Mouse (Mus musculus) ES-E14 (cell line): Measurements from ENCODE around the gene Erich3.

Experiments used
- CHD2 ChIP-seq: IDR thresholded peaks from 2 replicates; pipeline ENCODE4 v1.6.1; 2014; ENCODE audit warnings: mild to moderate bottlenecking, low read depth, low read length, inconsistent platforms
- HCFC1 ChIP-seq: IDR thresholded peaks from 2 replicates; pipeline ENCODE4 v1.6.1; 2012; ENCODE audit warnings: low read length, inconsistent platforms, borderline replicate concordance; ENCODE audit not compliant: insufficient read depth
- MAFK ChIP-seq: IDR thresholded peaks from 2 replicates; pipeline ENCODE4 v1.6.1; 2014; ENCODE audit warnings: mild to moderate bottlenecking, low read depth, low read length, inconsistent platforms; ENCODE audit not compliant: insufficient read depth
- ZC3H11A ChIP-seq: IDR thresholded peaks from 2 replicates; pipeline ENCODE4 v1.6.1; 2012; ENCODE audit warnings: low read depth, mild to moderate bottlenecking, inconsistent platforms, low read length, borderline replicate concordance
- ZNF384 ChIP-seq: IDR thresholded peaks from 2 replicates; pipeline ENCODE4 v1.6.1; 2012; ENCODE audit warnings: low read depth, low read length, inconsistent platforms

- no peak for TF ChIP-seq MAFK
- no peak for TF ChIP-seq HCFC1
- no peak for TF ChIP-seq ZNF384
- TF ChIP-seq CHD2: no peak
- no peak for TF ChIP-seq ZC3H11A
Observed at GRCm38 (mm10) chr3:154654901-154655300, 8.8 kb upstream of the Erich3 start.
